Mouse (Mus musculus) urinary bladder, postnatal 14 days (tissue): Measurements from ENCODE around the gene 1700084M14Rik.
"Not testable (repeated sequence)": the region's sequence is repeated elsewhere in the genome, so short reads cannot be mapped to it uniquely, and the experiment has no call there.

ENCODE experiments used
- DNase-seq: peaks from one replicate; pipeline ENCODE4 v3.0.0; 2021; ENCODE audit warnings: low spot score

1700084M14Rik gene

GRCm38 (mm10) chrX:91575811-91576210, at the start of gene 1700084M14Rik:
Gene 1700084M14Rik (minus strand): TSS chrX:91575911.
- DNase-seq = not testable (repeated sequence)
